Mouse (Mus musculus): ENCODE measurements at regions not wholly inside any gene's neighbourhood (a gene's known extent, or its start where the extent isn't known, plus 50 kb on each side); places are given as distances from the start of the nearest gene placed in this dataset.

GRCm38 (mm10) chr1:159440770-159441169 lies 82.8 kb upstream of the Tnr start:
- TF ChIP-seq RCOR1 (IDR thresholded peaks at IDR 0.05; ENCODE audit: low read depth, low read length) (no peak), TAL1 (IDR thresholded peaks at IDR 0.05; ENCODE audit: low read length) (no peak), CTCF (IDR thresholded peaks at IDR 0.05 in 2 of 3, conservative IDR thresholded peaks at IDR 0.05 in 1 of 3; ENCODE audit: control insufficient read depth in 1 of 3, insufficient read depth in 1 of 3, low read depth in 2 of 3, low read length in 3 of 3, poor library complexity in 1 of 3, severe bottlenecking in 1 of 3) (no peak), POLR2A (IDR thresholded peaks at IDR 0.05; ENCODE audit: control insufficient read depth in 1 of 2, insufficient read depth in 1 of 2, low read depth in 1 of 2, low read length in 2 of 2, poor library complexity in 1 of 2) (no peak), NRF1 (IDR thresholded peaks at IDR 0.05; ENCODE audit: insufficient read depth, low read depth, low read length, poor library complexity, severe bottlenecking) (no peak), USF1 (IDR thresholded peaks at IDR 0.05; ENCODE audit: low read depth, low read length) (no peak), ZNF384 (IDR thresholded peaks at IDR 0.05; ENCODE audit: low read depth, low read length) (no peak), KAT2A (conservative IDR thresholded peaks at IDR 0.05; ENCODE audit: low read depth, low read length) (no peak)
